Mouse (Mus musculus): ENCODE measurements around the gene Olfr328. TPM values are rescaled to one million over a fixed set of nuclear protein-coding genes. Genes with fewer than 3 reads are reported as not detected.

The Olfr328 gene
- polyA plus RNA-seq (2012; rRNA removed): not detected in 2 replicates

DNA sequence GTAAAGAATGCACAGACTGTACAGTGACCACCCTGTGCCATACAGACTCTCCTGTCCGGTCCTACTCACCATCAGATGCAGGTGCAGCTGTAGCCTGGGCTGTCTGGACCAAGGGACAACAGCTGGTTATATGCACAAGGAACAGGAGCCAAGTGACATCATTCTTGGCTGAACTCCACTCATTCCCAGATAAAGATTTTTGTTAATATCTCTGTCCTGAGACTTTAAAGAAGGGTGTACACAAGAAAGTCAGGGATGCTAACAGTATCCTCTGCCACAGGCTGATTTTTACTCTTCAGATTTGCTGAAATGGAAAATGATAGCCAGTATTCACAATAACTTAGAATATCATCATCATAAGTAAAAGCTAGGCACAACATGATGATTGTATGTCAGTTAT, at the start of gene Olfr328:
Gene Olfr328 (minus strand): TSS at position 101 of the 400 bp plus-strand sequence.
- TF ChIP-seq POLR2A (IDR thresholded peaks at IDR 0.05; ENCODE audit: borderline replicate concordance, extremely low read depth, insufficient read depth, insufficient read length, poor library complexity, severe bottlenecking) (no peak), CTCF (IDR thresholded peaks at IDR 0.05; ENCODE audit: borderline replicate concordance, extremely low read depth, insufficient read depth, insufficient read length) (no peak)
- DNase-seq (ENCODE audit: low read depth): no peak

DNA sequence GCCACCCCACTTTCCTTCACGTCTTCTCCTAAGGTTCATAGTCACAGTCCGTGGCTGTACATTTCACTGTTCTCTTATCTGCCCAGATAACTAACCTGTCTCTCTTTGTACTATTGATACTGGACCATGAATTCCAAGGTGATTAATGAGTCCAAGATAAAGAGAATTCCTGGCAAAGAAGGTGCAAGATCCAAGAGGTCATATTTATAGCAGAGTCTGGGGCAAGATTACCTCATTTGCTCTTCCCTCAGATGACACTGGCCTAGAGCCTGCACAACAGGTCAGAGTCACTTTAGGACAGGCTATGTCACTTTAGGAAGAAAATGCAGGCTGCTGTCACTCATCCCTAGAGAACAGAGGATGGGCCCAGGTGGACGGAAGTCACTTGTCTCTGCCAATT, 49.8 kb upstream of the Olfr328 start:
- no peak for TF ChIP-seq POLR2A (IDR thresholded peaks at IDR 0.05; ENCODE audit: borderline replicate concordance, extremely low read depth, insufficient read depth, insufficient read length, poor library complexity, severe bottlenecking)
- no peak for TF ChIP-seq CTCF (IDR thresholded peaks at IDR 0.05; ENCODE audit: borderline replicate concordance, extremely low read depth, insufficient read depth, insufficient read length)
- no peak for DNase-seq (ENCODE audit: low read depth)

DNA sequence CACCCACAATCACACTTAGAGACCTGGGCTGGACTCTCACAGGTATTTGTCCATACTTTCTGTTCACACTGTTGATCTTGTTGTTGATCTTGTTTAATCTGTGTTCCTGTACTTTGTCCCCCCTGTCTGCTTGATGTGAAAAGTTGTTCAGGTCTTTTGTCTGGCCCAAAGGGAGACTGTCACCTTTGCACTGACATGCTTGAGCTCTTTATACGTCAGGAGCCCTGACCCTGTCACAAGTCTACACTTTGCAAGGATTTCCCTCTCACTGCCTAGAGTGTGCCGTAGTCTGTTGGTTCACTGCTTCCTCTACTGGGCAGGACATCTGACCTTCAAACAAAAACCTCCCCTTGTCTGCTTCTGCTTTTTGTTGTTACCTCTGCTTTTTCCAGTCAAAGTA, 49.3 kb upstream of the Olfr328 start:
- DNase-seq (ENCODE audit: low read depth): no peak
- no peak for TF ChIP-seq CTCF (IDR thresholded peaks at IDR 0.05; ENCODE audit: borderline replicate concordance, extremely low read depth, insufficient read depth, insufficient read length)
- no peak for TF ChIP-seq POLR2A (IDR thresholded peaks at IDR 0.05; ENCODE audit: borderline replicate concordance, extremely low read depth, insufficient read depth, insufficient read length, poor library complexity, severe bottlenecking)

DNA sequence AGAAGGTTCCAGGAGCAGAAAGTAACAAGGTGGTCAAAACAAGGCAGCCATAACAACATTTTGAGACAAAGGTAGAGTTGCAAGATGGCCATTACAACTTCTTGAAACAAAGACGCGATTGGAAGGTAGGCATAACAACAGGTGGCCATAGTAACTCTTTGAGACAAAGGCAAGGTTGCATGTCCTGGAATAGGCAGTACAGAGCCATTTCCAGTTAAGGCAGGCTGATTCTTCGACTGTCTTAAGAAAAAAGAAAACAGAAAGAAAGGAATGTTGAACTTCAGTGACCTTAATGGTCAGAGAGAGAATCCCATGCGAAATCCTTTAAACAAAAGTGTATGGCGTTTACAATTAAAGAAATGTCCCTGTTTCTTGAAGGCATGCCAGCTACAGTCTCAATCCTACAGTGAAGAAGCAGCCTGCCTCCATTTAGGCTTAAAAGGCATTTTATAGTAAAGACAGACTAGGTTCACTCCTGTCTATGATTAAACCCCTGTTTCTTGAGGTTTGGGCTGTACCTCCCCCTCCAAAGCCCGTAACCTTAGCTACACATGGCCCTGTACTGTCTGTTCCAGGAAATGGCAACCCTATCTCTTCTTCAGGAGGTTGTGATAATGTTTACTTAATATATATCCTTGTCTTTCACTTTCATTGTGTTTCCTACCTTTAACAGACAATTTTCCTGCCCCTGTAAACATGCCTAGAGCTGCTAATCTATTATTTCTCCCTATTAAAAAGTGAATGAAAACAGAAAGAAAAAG, 47.5 kb upstream of the Olfr328 start:
- TF ChIP-seq POLR2A (IDR thresholded peaks at IDR 0.05; ENCODE audit: borderline replicate concordance, extremely low read depth, insufficient read depth, insufficient read length, poor library complexity, severe bottlenecking) (no peak), CTCF (IDR thresholded peaks at IDR 0.05; ENCODE audit: borderline replicate concordance, extremely low read depth, insufficient read depth, insufficient read length) (no peak)
- no peak for DNase-seq (ENCODE audit: low read depth)

DNA sequence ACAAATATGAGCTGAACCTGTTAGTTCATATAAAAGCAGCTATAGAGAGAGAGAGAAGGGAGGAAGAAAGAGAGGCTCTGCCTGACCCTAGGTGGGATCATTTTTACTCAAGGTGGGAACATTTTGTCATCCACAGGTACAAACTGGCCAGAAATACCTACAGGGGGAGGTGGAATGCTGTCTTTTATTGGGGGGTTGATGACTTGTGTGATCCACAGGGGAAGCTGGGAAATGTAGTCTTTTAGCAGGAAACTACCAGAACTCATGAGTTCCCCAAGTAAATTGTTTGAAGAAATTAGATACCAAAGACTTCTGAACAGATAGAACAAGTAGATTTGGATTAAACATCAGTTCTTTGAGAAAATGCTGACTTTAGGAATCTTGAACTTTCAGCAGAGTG, 46.6 kb upstream of the Olfr328 start:
- TF ChIP-seq POLR2A (IDR thresholded peaks at IDR 0.05; ENCODE audit: borderline replicate concordance, extremely low read depth, insufficient read depth, insufficient read length, poor library complexity, severe bottlenecking): no peak
- TF ChIP-seq CTCF (IDR thresholded peaks at IDR 0.05; ENCODE audit: borderline replicate concordance, extremely low read depth, insufficient read depth, insufficient read length): no peak
- DNase-seq (ENCODE audit: low read depth): no peak

DNA sequence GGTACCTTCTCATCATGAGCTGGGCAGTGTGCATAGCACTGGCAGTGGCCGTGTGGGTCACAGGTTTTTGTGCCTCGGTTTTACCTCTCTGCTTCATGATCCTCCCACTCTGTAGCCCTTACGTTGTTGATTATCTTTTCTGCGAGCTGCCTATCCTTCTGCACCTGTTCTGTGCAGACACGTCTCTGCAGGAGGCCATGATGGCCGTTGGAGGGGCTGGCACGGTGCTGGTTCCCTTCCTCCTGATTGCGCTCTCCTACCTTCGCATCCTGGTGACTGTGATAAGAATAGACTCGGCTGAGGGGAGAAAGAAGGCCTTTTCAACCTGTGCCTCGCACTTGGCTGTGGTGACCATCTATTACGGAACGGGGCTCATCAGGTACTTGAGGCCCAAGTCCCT, 42.4 kb upstream of the Olfr328 start:
- TF ChIP-seq CTCF (IDR thresholded peaks at IDR 0.05; ENCODE audit: borderline replicate concordance, extremely low read depth, insufficient read depth, insufficient read length) (no peak), POLR2A (IDR thresholded peaks at IDR 0.05; ENCODE audit: borderline replicate concordance, extremely low read depth, insufficient read depth, insufficient read length, poor library complexity, severe bottlenecking) (no peak)
- DNase-seq (ENCODE audit: low read depth): no peak

DNA sequence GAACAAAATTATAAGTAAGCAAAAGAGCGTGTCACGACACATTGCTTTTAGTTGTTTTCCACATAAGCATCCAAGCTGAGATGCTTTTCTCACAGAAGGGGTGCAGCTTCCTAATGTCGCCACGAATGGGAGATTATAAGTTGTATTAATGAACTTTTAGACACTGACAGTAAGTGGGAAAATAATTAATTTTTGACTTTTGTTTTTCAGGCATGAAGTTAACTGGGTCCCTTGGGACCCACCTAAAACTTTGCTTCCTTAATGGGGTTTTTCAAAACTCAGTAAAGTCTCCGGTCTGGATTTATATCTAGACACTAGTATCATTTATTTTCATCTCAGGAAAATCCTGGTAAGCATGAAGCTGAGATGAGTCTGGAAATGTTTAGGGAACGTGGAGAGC, 39.4 kb upstream of the Olfr328 start, which contains the start of gene Olfr324:
Gene Olfr324 (plus strand): TSS at position 301 of the 400 bp plus-strand sequence.
- TF ChIP-seq POLR2A (IDR thresholded peaks at IDR 0.05; ENCODE audit: borderline replicate concordance, extremely low read depth, insufficient read depth, insufficient read length, poor library complexity, severe bottlenecking) (no peak), CTCF (IDR thresholded peaks at IDR 0.05; ENCODE audit: borderline replicate concordance, extremely low read depth, insufficient read depth, insufficient read length) (no peak)
- no peak for DNase-seq (ENCODE audit: low read depth)

- TF ChIP-seq POLR2A (IDR thresholded peaks at IDR 0.05; ENCODE audit: borderline replicate concordance, extremely low read depth, insufficient read depth, insufficient read length, poor library complexity, severe bottlenecking): no peak
- no peak for TF ChIP-seq CTCF (IDR thresholded peaks at IDR 0.05; ENCODE audit: borderline replicate concordance, extremely low read depth, insufficient read depth, insufficient read length)
- peak; percentile 88 for DNase-seq (ENCODE audit: low read depth)
Observed at GRCm38 (mm10) chr11:58588620-58589250, 33.3 kb upstream of the Olfr328 start.

GRCm38 (mm10) chr11:58587898-58588348, 32.5 kb upstream of the Olfr328 start:
- DNase-seq (ENCODE audit: low read depth): peak; percentile 19

GRCm38 (mm10) chr11:58578636-58579035, 23.2 kb upstream of the Olfr328 start:
- peak; percentile 87 for DNase-seq (ENCODE audit: low read depth)
- TF ChIP-seq CTCF (IDR thresholded peaks at IDR 0.05; ENCODE audit: borderline replicate concordance, extremely low read depth, insufficient read depth, insufficient read length): no peak
- TF ChIP-seq POLR2A (IDR thresholded peaks at IDR 0.05; ENCODE audit: borderline replicate concordance, extremely low read depth, insufficient read depth, insufficient read length, poor library complexity, severe bottlenecking): no peak

More at GRCm38 (mm10) chr11:58587898-58588348, 32.5 kb upstream of the Olfr328 start:
- TF ChIP-seq CTCF (IDR thresholded peaks at IDR 0.05; ENCODE audit: borderline replicate concordance, extremely low read depth, insufficient read depth, insufficient read length) (peak; percentile 74), POLR2A (IDR thresholded peaks at IDR 0.05; ENCODE audit: borderline replicate concordance, extremely low read depth, insufficient read depth, insufficient read length, poor library complexity, severe bottlenecking) (no peak)

- peak; percentile 24 for DNase-seq (ENCODE audit: low read depth)
- TF ChIP-seq POLR2A (IDR thresholded peaks at IDR 0.05; ENCODE audit: borderline replicate concordance, extremely low read depth, insufficient read depth, insufficient read length, poor library complexity, severe bottlenecking): no peak
- TF ChIP-seq CTCF (IDR thresholded peaks at IDR 0.05; ENCODE audit: borderline replicate concordance, extremely low read depth, insufficient read depth, insufficient read length): no peak
Observed at GRCm38 (mm10) chr11:58577430-58577829, 22.0 kb upstream of the Olfr328 start, which contains the start of gene Olfr325. Gene Olfr325 (plus strand): TSS chr11:58577730.

Data from brain, embryonic 14.5 days (tissue).